Mouse (Mus musculus): ENCODE results near the gene F830045P16Rik. TPM values are rescaled to one million over a fixed set of nuclear protein-coding genes. Genes with fewer than 3 reads are reported as not detected.

Gene F830045P16Rik
- polyA plus RNA-seq (2012; rRNA removed) = not detected in 2 replicates

GRCm38 (mm10) chr2:129536377-129536776, at the start of gene F830045P16Rik:
F830045P16Rik (minus strand) TSS chr2:129536602.

Other genes starting within 250 kb of the F830045P16Rik start
- gene Ckap2l, start 239.4 kb downstream of the F830045P16Rik start, polyA plus RNA-seq (2012; rRNA removed) = 15.4 and 24.7 TPM in 2 replicates
- 0.07 and 0.15 TPM in 2 replicates for gene Il1a, start 226.6 kb downstream of the F830045P16Rik start, polyA plus RNA-seq (2012; rRNA removed)
- gene Il1b, start 165.5 kb downstream of the F830045P16Rik start, polyA plus RNA-seq (2012; rRNA removed) = 0.04 and 0.06 TPM in 2 replicates
- gene Sirpa, start 56.2 kb upstream of the F830045P16Rik start, polyA plus RNA-seq (2012; rRNA removed) = 25.6 and 25.7 TPM in 2 replicates
- 0.62 and 0.70 TPM in 2 replicates for gene Pdyn, start 163.2 kb upstream of the F830045P16Rik start, polyA plus RNA-seq (2012; rRNA removed)

Data from central nervous system, embryonic 11.5 days (tissue).